Mouse (Mus musculus) forebrain, embryonic 11.5 days (tissue): ENCODE measurements around the gene Myo16. TPM values are rescaled to one million over a fixed set of nuclear protein-coding genes. Genes with fewer than 3 reads are reported as not detected.
A peak's percentile ranks its signal among the peaks of the same experiment; 100 is the strongest.

Experiments
- ATAC-seq: fragments of 200-750 bp; cut with Nextera tagmentation; replicated peaks from 2 replicates; pipeline ENCODE4 v1.8.0; 2017; ENCODE audit warnings: moderate TSS enrichment; ENCODE audit not compliant: low FRiP score
- DNase-seq: peaks from one replicate; pipeline ENCODE4 v3.0.0-alpha.2; 2017; ENCODE audit warnings: low spot score
- H3K27ac ChIP-seq: fragments of 300-500 bp; sonication (generic); 2 replicates; pipeline ENCODE4 v1.5.1; 2014; ENCODE audit warnings: low read depth, low read length
- H3K27me3 ChIP-seq: fragments of 300-500 bp; sonication (generic); 2 replicates; pipeline ENCODE4 v1.6.1; 2014; ENCODE audit warnings: mild to moderate bottlenecking, low read length, mixed read lengths; ENCODE audit not compliant: control insufficient read depth, insufficient read depth
- H3K36me3 ChIP-seq: fragments of 300-500 bp; sonication (generic); 2 replicates; pipeline ENCODE4 v1.6.1; 2014; ENCODE audit warnings: mild to moderate bottlenecking, low read length, moderate library complexity, mixed read lengths; ENCODE audit not compliant: control insufficient read depth, insufficient read depth
- H3K4me1 ChIP-seq: fragments of 300-500 bp; sonication (generic); replicated peaks from 2 replicates; pipeline ENCODE4 v1.6.1; 2014; ENCODE audit warnings: low read length, mixed read lengths; ENCODE audit not compliant: control insufficient read depth, insufficient read depth
- H3K4me2 ChIP-seq: fragments of 300-500 bp; sonication (generic); 2 replicates; pipeline ENCODE4 v1.6.1; 2014; ENCODE audit warnings: low read depth, mild to moderate bottlenecking, low read length, moderate library complexity, mixed read lengths; ENCODE audit not compliant: severe bottlenecking
- H3K4me3 ChIP-seq: fragments of 300-500 bp; sonication (generic); 2 replicates; pipeline ENCODE4 v1.5.1; 2014; ENCODE audit warnings: low read depth, low read length
- H3K9ac ChIP-seq: fragments of 300-500 bp; sonication (generic); 2 replicates; pipeline ENCODE4 v1.6.1; 2014; ENCODE audit warnings: low read length
- H3K9me3 ChIP-seq: fragments of 300-500 bp; sonication (generic); 2 replicates; pipeline ENCODE4 v1.6.1; 2016; ENCODE audit warnings: low read length, mixed read lengths; ENCODE audit not compliant: control insufficient read depth
- WGBS: fragments of 180-500 bp; shearing (Covaris S2); extraction: QIAGEN DNeasy Blood & Tissue Kit; methylation state at CpG from one replicate; pipeline ENCODE4 v1.1.7; 2014; 5-methylcytosine and 5-hydroxymethylcytosine counted together
- polyA plus RNA-seq: library from polyadenylated mRNA; unstranded; fragments of >200 nt; fragmentation: Nextera tagmentation; extraction: Ambion mirVana; gene quantifications from 2 replicates; pipeline ENCODE4 v1.2.1, GENCODE M21; 2014

Gene Myo16
- polyA plus RNA-seq, 1 experiment from 2014 or later = 1.6 TPM

DNA sequence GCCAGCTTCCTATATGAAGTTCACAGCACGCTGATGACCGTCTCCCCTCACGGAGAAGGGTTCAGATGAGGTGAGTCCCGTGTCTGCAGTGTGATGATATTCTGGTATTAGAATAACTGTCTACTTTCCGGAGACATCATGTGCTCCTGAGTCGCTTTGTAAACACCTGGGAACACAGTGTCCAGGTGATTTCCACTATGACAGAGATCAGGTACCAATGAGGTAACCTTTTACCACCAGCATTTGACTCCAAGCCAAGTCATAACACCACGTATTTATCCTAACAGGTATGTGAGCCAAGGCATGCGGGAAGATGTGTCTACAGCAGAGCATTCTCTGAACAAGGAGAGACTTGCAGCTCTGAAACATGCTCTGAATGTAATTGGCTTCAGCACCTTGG, 281.8 kb downstream of the Myo16 start:
- Histone ChIP-seq H3K9me3 (no peaks in the 10 kb centered on the region), H3K27ac (no peak overlapping the region), H3K4me1 (no peaks in the 10 kb centered on the region), H3K4me2 (no peak overlapping the region), H3K4me3 (no peak overlapping the region), H3K27me3 (no peaks in the 10 kb centered on the region), H3K36me3 (no peaks in the 10 kb centered on the region), H3K9ac (no peak overlapping the region)
- WGBS = 92% methylated on average over 8 of the region's 8 CpGs
- no peak for ATAC-seq
- DNase-seq = no peak

- Histone ChIP-seq H3K9ac (no peak overlapping the region), H3K27ac (no peak overlapping the region), H3K4me2 (no peak overlapping the region), H3K4me1 (no peaks in the 10 kb centered on the region), H3K9me3 (no peaks in the 10 kb centered on the region), H3K36me3 (no peaks in the 10 kb centered on the region), H3K4me3 (no peak overlapping the region), H3K27me3 (no peaks in the 10 kb centered on the region)
- DNase-seq = peak; percentile 88
- WGBS = 14% methylated on average over 11 of the region's 11 CpGs
- 0 out of 2 replicates have a peak, but pooled peaks have one; percentile 33 for ATAC-seq
These were observed 285.1 kb downstream of the Myo16 start for GRCm38 (mm10) chr8:10438772-10439171.

GRCm38 (mm10) chr8:10439595-10440453, 286.1 kb downstream of the Myo16 start:
- H3K4me3 ChIP-seq = no peak overlapping the region
- no peaks in the 10 kb centered on the region for H3K9me3 ChIP-seq
- H3K4me2 ChIP-seq = no peak overlapping the region
- H3K27me3 ChIP-seq = no peaks in the 10 kb centered on the region
- H3K9ac ChIP-seq = no peak overlapping the region
- DNase-seq (no peak), ATAC-seq (no peak)
- 78% methylated on average over 16 of the region's 16 CpGs for WGBS
- H3K27ac ChIP-seq = no peak overlapping the region
- H3K36me3 ChIP-seq = no peaks in the 10 kb centered on the region
- no peaks in the 10 kb centered on the region for H3K4me1 ChIP-seq

DNA sequence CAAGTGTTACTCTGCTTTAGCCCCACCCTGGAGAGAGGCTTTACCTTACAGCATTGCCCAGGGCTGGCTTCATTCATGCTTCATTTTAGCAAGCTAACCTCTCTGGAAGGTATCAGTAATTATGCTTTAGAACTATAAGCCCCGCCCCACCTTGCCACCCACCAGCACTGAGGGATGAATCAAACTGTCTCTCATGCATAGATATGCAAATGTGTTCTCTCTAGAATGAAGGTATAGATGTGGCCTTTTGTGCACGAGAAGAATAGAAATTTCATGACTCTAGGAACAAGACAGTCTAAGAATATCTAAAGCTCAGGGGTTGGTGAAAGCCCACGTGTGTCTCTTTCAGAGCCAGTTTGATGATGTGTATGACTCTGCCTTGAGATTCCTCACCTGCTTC, 288.9 kb downstream of the Myo16 start:
- H3K9me3 ChIP-seq = no peaks in the 10 kb centered on the region
- H3K9ac ChIP-seq = no peak overlapping the region
- DNase-seq (no peak), ATAC-seq (no peak)
- no peaks in the 10 kb centered on the region for H3K36me3 ChIP-seq
- H3K4me2 ChIP-seq = no peak overlapping the region
- H3K4me1 ChIP-seq = no peaks in the 10 kb centered on the region
- H3K27ac ChIP-seq = no peak overlapping the region
- WGBS = 56% methylated on average over 3 of the region's 3 CpGs
- no peak overlapping the region for H3K4me3 ChIP-seq
- H3K27me3 ChIP-seq = no peaks in the 10 kb centered on the region

GRCm38 (mm10) chr8:10445011-10445410, 291.3 kb downstream of the Myo16 start:
- DNase-seq (no peak), ATAC-seq (no peak)
- Histone ChIP-seq H3K4me1 (no peaks in the 10 kb centered on the region), H3K27me3 (no peaks in the 10 kb centered on the region), H3K4me3 (no peak overlapping the region), H3K9ac (no peak overlapping the region), H3K36me3 (no peaks in the 10 kb centered on the region), H3K9me3 (no peaks in the 10 kb centered on the region), H3K4me2 (no peak overlapping the region), H3K27ac (no peak overlapping the region)
- 95% methylated on average over 7 of the region's 7 CpGs for WGBS

DNA sequence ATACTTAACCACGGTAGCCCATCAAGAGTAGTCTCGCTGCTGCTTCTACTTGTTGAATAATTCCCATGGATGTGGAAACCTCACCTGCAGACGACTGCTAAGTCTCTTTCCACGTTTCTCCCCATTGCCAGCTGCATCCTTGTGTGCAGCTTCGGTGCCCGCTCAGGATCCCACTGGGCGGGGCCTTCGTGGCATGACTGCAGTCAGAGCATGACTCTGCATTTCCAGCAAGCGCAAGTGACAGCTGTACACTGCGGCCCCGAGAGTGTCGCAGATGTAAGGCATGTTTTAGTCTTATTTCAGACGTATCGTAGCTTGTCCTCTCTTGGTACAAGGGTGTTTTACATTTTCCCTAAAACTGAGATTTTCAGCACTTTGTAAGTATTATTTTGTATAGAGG, 294.8 kb downstream of the Myo16 start:
- no peak overlapping the region for H3K9ac ChIP-seq
- no peak overlapping the region for H3K4me3 ChIP-seq
- ATAC-seq (no peak), DNase-seq (no peak)
- H3K4me1 ChIP-seq = no peaks in the 10 kb centered on the region
- no peak overlapping the region for H3K4me2 ChIP-seq
- no peak overlapping the region for H3K27ac ChIP-seq
- H3K36me3 ChIP-seq = no peaks in the 10 kb centered on the region
- H3K27me3 ChIP-seq = no peaks in the 10 kb centered on the region
- H3K9me3 ChIP-seq = no peaks in the 10 kb centered on the region
- 87% methylated on average over 14 of the region's 14 CpGs for WGBS

DNA sequence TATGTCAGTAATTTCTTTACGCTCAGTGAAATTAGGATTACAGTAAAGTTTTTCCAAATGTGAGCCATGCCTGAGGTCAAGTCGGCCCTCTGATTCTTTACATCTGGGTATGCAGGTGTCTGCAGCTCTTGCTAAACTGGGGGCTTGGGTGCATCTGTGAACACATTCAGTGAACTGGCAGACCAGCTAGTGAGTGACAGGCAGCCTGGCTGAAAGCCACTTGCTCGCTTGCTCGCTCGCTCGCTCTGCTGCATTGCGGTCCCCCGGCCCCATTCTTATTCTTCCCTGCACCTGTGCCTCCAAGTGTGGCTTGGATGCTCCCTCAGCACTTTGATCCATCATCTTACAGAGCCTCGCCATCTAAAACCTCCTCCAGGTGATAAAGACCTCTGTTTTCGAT, 299.3 kb downstream of the Myo16 start:
- H3K9ac ChIP-seq = no peak overlapping the region
- no peaks in the 10 kb centered on the region for H3K4me1 ChIP-seq
- no peak for DNase-seq
- H3K36me3 ChIP-seq = no peaks in the 10 kb centered on the region
- no peak overlapping the region for H3K4me2 ChIP-seq
- ATAC-seq = no peak
- H3K9me3 ChIP-seq = no peaks in the 10 kb centered on the region
- no peaks in the 10 kb centered on the region for H3K27me3 ChIP-seq
- WGBS = 72% methylated on average over 10 of the region's 10 CpGs
- H3K4me3 ChIP-seq = no peak overlapping the region
- no peak overlapping the region for H3K27ac ChIP-seq

- no peak overlapping the region for H3K4me2 ChIP-seq
- no peak for DNase-seq
- no peak for ATAC-seq
- no peak overlapping the region for H3K9ac ChIP-seq
- no peaks in the 10 kb centered on the region for H3K9me3 ChIP-seq
- H3K27me3 ChIP-seq = no peaks in the 10 kb centered on the region
- no peaks in the 10 kb centered on the region for H3K4me1 ChIP-seq
- 82% methylated on average over 9 of the region's 9 CpGs for WGBS
- no peaks in the 10 kb centered on the region for H3K36me3 ChIP-seq
- no peak overlapping the region for H3K27ac ChIP-seq
- H3K4me3 ChIP-seq = no peak overlapping the region
These were observed 304.5 kb downstream of the Myo16 start for GRCm38 (mm10) chr8:10458151-10458649.

- DNase-seq = no peak
- no peak for ATAC-seq
- no peaks in the 10 kb centered on the region for H3K9me3 ChIP-seq
These were observed 308.6 kb downstream of the Myo16 start for GRCm38 (mm10) chr8:10462271-10462670.

More at GRCm38 (mm10) chr8:10462271-10462670, 308.6 kb downstream of the Myo16 start:
- H3K4me2 ChIP-seq = no peak overlapping the region
- no peak overlapping the region for H3K27ac ChIP-seq
- H3K4me1 ChIP-seq = no peaks in the 10 kb centered on the region
- H3K4me3 ChIP-seq = no peak overlapping the region
- H3K36me3 ChIP-seq = no peaks in the 10 kb centered on the region
- WGBS = 81% methylated on average over 5 of the region's 5 CpGs
- no peak overlapping the region for H3K9ac ChIP-seq
- H3K27me3 ChIP-seq = no peaks in the 10 kb centered on the region
